Mouse (Mus musculus) heart, adult 9 months (tissue): ENCODE data around the gene Rpl36.
"Not testable (repeated sequence)": the region's sequence is repeated elsewhere in the genome, so short reads cannot be mapped to it uniquely, and the experiment has no call there.

Experiments used
- DNase-seq, 2 experiments: peaks; one replicate each; pipeline ENCODE4 v3.0.0; 2022; ENCODE audit warnings: low spot score in 2 of 2

The Rpl36 gene

DNA sequence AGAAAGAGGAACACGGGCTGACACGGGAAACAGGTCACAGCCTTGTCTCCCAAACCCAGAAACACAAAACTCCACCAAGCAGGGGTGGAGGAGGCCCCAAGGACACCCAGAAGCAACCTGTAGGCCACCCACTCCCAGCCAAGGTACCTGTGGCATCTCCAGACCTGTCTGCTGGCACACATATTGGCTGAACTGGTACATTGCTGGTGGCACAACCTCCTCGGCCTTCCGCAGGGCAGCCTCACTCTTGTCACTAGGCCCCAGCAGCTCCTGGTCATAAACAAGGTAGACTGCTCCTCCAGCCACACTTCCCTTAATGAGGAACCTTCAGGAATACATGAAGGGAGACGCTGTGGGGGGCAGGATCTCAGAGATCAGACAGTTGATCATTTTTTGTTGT is 4.5 kb upstream of the Rpl36 start:
- no peak for DNase-seq

DNA sequence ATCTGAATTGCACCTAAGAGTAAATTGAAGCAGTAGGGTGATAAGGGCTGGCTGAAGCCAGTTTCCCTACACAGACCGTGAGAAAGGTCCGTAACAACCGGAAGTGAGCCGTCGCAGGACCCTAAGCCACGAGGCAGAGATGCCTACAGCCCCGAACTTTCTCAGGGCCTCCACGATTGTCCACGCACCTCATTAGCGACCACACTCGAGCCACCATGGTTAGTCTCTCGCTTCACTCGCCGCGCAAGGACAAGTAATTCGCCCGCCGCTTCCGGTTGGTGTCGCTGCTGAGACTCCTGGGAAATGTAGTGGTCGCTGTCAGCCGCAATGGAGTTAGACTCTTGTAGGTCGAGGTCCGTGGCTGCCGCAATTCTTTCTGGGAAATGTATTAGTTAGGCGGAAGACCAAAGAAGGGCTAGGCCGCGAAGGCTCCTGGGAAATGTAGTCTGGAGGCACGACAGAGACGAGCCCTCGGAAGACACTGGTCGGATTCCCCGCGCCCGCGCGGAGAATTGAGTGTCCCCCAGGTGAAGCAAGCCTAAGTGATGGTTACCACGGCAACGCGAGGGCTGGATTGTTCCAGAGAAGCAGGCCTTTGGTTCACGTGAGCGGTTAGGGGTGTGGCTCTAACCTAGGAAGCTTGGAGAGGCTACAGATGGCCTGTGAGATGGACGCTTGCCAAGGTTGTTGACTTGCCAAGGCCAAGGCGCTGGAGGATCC is 3.6 kb upstream of the Rpl36 start, which contains the start of gene 2410015M20Rik:
Gene 2410015M20Rik, minus strand, starts transcription at position 320 of the 720 bp plus-strand sequence.
- DNase-seq, result peak; percentile 95 to 97

DNA sequence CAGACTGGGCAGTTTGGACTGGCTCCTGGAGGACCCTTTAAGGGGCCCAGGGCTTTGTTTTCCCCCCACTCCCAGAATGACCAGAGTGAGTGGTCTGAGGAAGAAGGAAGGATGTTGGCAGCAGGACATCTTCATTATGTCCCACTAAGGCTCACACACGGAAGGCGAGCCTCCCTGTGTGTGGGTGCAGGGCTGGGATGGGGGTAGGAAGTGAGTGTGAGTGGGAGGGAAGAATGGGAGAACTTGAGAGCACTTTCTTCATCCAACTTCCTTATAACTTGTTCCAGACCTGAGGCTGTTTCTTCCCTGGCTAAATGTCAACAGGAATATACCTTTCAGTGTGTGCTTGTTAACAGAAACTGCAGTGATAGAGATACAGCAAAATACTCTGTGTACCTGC is 1.9 kb upstream of the Rpl36 start:
- no peak for DNase-seq

GRCm38 (mm10) chr17:56611861-56612564 is 1.2 kb upstream of the Rpl36 start:
- DNase-seq, result no peak

- not testable (repeated sequence) for DNase-seq
These were observed 664 bp upstream of the Rpl36 start for GRCm38 (mm10) chr17:56612565-56612939.

DNA sequence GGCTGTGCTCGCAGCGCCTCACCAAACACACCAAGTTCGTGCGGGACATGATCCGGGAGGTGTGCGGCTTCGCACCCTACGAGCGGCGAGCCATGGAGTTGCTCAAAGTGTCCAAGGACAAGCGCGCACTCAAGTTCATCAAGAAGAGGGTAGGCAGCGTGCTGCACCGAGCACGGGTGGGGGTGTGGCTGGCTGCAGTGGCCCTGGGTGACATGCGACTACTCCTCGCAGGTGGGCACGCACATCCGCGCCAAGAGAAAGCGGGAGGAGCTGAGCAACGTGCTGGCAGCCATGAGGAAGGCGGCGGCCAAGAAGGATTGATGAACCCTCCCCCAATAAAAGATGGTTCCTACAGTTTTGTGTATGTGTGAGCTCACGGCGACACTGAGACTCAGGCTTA is 677 bp downstream of the Rpl36 start:
- DNase-seq, result not testable (repeated sequence)

- no peak for DNase-seq
These were observed 1.3 kb downstream of the Rpl36 start for GRCm38 (mm10) chr17:56614391-56615135.

DNA sequence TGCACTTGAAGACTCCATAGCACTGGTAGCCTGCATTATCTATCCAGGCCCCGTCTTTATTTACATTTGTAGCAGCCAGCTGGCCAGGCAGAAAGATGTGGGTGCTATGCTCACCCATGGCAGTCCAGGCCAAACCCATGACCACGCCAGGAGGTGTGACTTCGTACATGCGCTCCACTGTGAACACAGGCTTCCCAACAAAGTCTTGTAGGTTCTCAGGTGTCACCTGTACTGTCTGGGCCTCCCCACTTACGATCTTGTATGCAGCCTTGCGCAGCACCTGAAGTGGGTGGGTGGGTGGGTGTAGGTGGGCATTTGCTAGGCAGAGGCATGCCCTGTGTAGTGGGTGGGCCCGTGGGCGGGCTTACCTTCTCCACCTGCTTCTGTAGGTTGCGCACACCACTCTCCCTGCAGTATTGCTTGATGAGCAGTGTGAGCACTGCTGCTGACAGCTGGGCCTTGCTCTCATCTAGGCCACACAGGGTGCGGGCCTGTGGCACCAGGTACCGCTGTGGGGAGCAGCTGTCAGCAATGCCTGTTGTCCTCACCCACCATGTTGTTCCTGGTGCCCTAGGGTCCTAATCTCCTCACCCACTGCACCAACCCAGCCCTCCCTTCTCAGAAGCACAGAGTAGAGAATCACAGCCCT is 2.0 kb downstream of the Rpl36 start:
- DNase-seq, result no peak

DNA sequence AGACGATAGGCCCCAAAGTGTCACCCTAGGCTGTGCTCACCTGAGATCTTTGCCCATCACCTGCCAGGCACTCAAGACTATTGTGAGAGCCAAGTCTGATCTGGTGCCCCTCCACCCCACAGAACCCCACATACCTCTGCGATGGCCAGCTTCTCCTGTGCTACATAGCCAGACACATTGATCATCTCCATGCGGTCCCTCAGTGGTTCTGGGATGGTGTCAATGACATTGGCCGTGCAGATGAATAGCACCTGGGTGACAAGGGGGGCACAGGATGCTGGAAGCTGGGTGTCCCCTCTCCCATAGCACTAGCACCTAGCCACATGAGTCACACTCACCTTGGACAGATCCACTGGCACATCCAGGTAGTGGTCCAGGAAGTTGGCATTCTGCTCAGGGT is 2.6 kb downstream of the Rpl36 start:
- DNase-seq, result no peak

DNA sequence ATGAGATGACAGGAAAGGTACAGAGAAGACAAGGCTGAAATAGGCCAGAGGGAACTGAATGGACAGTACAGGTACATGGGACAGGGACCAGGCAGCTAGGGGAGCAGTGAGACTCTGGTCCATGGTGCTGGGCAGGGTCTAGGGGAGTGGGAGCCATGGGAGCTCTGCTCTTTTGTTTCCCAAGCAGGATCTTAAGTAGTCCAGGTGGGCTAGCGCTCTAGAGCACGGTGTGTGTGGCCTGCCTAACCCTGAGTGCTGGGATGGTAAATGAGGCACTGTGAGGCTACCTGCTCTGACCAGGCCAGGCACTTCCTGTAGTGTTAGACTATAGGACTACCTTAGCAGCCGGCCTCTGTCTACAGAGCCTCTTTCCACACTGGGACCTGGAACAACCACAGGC is 3.5 kb downstream of the Rpl36 start:
- no peak for DNase-seq

- DNase-seq, result no peak
These were observed 4.4 kb downstream of the Rpl36 start for GRCm38 (mm10) chr17:56617628-56618027.

DNA sequence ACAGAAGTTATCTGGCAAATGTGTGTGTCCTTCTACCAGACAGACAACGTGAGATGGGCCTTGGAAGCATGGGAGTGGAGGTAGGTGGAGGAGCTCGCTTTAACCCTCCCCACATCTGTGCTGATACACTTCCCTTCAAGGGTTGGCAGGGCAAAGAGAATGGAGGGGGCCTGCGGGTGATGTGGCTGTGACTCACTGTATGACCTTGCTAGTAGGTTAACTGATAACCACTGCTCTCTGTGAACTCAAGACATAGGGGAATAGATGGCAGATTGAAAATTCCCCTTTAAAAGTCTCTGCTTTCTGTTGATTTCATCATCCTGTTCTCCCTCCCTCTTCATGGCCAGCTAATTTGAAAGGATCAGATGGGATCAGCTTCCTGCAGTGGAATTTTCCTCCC is 12.3 kb downstream of the Rpl36 start:
- no peak for DNase-seq

DNA sequence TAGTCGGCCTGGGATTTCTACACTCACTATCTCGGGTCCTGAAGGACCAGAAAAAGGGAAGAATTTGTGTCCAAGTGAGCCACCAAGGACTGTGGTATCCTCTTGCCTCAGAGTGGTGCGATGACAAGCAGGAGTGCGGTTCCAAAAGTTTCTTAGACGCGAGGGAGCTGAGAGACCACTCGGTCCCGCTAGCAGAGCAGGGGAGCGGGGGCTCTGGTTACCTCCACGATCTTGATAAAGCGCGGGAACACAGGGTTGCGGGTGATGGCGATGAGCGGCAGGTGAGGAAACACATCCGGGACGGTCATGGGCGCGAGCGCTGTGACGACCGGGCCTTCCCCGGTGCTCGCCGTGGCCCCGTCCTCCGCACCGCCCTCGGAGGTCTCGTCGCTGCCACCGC is 13.0 kb downstream of the Rpl36 start:
- DNase-seq, result no peak

DNA sequence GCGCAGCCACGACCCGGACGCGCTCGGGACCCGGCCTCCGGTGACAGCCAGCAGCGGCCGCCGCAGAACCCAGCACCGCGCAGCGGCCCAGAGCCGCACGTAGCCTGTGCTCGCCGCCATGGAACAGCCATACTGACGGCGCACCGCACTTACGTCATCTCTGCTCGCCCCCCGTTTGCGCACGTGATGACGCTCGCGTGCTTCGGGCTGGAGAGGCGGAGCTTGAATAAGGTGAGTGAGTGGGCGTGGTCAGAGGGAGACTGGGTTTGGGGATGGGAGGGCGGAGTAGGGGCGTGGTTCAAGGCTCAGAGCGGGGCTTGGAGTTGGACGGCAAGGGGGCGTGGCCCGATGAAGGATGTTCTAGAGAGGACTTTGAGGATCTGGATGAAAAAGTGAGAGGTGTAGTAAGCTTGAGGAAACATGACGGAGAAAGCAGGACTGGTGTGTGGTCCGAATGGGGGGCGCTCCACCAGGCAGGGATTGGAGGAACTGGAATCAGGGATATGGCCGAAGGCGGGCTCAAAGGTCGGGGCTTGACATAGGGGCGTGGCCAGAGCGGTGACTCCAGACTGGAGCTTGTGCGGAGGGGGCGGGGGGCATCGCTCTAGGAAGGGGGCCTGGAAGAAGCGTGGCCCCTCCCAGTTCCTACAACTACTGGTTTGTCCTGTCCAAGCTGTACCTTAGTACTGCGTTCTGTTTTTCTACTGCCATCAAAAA is 13.7 kb downstream of the Rpl36 start, which contains the start of gene Lonp1:
Gene Lonp1, minus strand, starts transcription at position 134 of the 717 bp plus-strand sequence.
- peak; percentile 91 to 93 for DNase-seq

- DNase-seq, result no peak
These were observed 14.5 kb downstream of the Rpl36 start, which contains the start of gene Catsperd for GRCm38 (mm10) chr17:56627530-56628277. TSS of gene Catsperd (plus strand) at chr17:56628143.

- not testable (repeated sequence) for DNase-seq
These were observed 16.9 kb downstream of the Rpl36 start for GRCm38 (mm10) chr17:56629800-56630781.

DNA sequence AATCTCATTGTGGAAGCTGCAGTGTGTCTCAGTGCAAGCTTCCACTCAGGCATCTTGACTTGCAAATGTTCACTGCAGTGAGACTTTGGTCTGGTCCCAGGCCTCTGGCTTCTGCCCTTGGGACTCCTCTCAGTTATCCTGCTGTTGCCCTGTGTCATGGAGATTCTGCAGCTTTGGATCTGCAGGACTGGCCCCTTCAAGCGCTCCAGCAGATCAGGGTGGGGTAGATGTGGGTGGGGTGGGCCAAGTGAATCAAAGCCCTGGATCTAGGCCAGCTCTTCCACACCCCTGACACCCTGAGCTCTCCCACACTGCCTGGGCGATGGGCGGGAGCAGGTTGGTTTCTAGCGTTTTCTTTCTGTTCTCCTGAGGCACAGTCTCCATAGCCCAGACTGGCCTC is 18.6 kb downstream of the Rpl36 start:
- DNase-seq, result no peak

DNA sequence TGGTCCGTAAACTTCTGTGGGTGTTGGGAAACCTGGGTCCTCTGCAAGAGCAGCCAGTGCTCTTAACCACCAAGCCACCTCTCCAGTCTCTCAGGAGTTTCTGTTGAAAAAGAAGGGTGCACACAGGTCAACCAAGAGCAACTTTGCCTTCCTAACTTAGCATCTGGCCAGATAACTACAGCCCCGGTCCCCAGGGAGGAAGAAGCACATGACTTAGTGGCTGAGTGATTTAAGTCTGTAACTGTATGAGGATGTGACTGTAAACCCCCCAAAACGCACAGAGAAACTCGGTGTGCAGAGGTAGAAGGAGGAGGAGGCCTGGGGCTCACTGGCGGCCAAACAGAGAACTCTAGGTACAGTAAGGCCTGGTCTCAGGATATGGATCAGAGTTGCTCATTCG is 20.8 kb downstream of the Rpl36 start:
- DNase-seq, result no peak

DNA sequence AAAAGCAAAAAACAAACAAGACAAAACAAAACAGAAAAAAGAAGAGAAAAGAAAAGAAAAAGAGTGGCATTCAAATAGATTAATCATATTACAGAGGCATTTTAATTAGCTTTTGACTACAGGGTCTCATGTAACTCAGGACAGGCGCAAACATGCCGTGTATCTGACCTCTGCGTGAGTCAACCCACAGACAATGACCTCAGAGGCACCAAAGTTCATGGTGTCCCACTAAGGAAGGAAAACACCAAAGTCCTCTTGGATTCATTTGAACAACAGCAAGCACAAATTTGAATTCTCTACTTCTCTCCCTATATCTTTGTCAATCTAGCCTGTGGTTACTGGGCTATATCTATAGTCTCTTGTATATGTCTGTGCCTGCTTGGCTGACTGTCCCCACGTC is 30.0 kb downstream of the Rpl36 start:
- no peak for DNase-seq
